ENCODE assay signal across 8 mouse cellular contexts in the genomic region with DNA sequence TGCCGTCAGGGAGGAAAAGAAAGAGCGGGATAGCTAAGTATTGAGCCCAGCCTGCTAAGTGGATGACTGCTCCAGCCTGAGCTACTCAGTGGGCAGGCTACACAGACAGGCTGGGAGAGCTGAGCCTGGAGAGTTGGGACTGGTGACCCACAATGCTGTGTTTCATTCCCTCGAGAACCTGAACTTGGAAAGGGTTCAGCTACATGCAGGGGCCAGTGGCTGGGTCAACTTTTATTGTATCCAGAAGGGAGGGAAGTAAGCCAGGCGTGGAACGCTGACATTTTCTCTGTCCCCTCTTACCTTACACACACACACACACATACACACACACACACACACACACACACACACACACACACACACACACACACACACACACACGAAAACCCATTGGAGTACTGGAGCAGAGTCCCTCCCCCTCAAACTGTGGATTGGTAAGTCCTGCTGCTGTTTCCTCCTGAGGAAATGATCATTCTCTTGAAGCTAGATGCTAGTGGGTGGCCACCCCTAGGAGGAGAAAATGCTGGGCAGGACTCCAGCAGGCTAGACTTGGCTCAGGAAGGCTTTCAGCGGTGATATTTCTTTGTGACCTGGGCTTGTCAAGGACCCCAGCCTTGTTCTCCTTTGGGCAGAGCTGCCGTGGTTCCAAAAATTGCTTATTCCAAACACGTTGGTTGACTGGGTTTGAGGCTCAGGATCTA. TPM values are rescaled to one million over a fixed set of nuclear protein-coding genes. Genes with fewer than 3 reads are reported as not detected.
DNase-seq lines count a peak whose midpoint lies in the region; ATAC-seq and TF ChIP-seq lines count a peak whose summit lies in the region.

No protein-coding gene starts in this region.

- peak overlapping the region; percentile 72 for H3K4me2 ChIP-seq in kidney, postnatal 0 days (ENCODE audit: low read length)

- peak overlapping the region; percentile 80 for H3K4me3 ChIP-seq in heart, embryonic 10.5 days
- H3K4me3 ChIP-seq in kidney, postnatal 0 days (replicated peaks; ENCODE audit: low read depth, low read length), result peak overlapping the region; percentile 61

- no peaks in the 10 kb centered on the region for H3K27me3 ChIP-seq in heart, embryonic 10.5 days (ENCODE audit: insufficient read depth, poor library complexity, severe bottlenecking)
- no peaks in the 10 kb centered on the region for H3K27me3 ChIP-seq in kidney, postnatal 0 days (ENCODE audit: insufficient read depth, low read length)

- H3K36me3 ChIP-seq in heart, embryonic 10.5 days, result peaks cover 4% of the 10 kb centered on the region; the same call in 1 of the 2 replicates
- H3K36me3 ChIP-seq in kidney, postnatal 0 days (ENCODE audit: insufficient read depth, low read length), result no peaks in the 10 kb centered on the region; the same call in 1 of the 2 replicates

- WGBS in heart, embryonic 10.5 days, result 35% methylated on average over 9 of the region's 9 CpGs
- WGBS in kidney, postnatal 0 days, result 2% methylated on average over 9 of the region's 9 CpGs

- peak; percentile 55 for ATAC-seq in kidney, postnatal 0 days (replicated peaks; ENCODE audit: low FRiP score, low read depth)
- ATAC-seq in CD4-positive, CD25-positive, alpha-beta regulatory T cell, adult 4 months, result no peak
- ATAC-seq in megakaryocyte-erythroid progenitor cell, adult 5-6 weeks (replicated peaks; ENCODE audit: low FRiP score, low TSS enrichment, poor library complexity, severe bottlenecking), result no peak

- H3K9ac ChIP-seq in kidney, postnatal 0 days (ENCODE audit: low read depth, low read length), result peak overlapping the region; percentile 53

- DNase-seq in 416B (ENCODE audit: low read depth), result peak; percentile 81
- peak; percentile 72 for DNase-seq in adrenal gland, adult 8-10 months
- no peak for DNase-seq in heart, embryonic 10.5 days (ENCODE audit: low spot score)
- DNase-seq in kidney, postnatal 0 days (ENCODE audit: low spot score), result peak; percentile 96
- peak; percentile 81 for DNase-seq in lung, postnatal 14 days
- DNase-seq in spleen, postnatal 14 days (ENCODE audit: low spot score in 2 of 2), result no peak

- H3K4me1 ChIP-seq in heart, embryonic 10.5 days, result peaks cover 53% of the 10 kb centered on the region
- peaks cover 34% of the 10 kb centered on the region for H3K4me1 ChIP-seq in kidney, postnatal 0 days (replicated peaks; ENCODE audit: insufficient read depth, low read length)

- peak; percentile 23; the same call in 1 of the 2 replicates for TF ChIP-seq CTCF in kidney, postnatal 0 days (IDR thresholded peaks at IDR 0.05; ENCODE audit: low read depth)

- H3K27ac ChIP-seq in heart, embryonic 10.5 days, result peak overlapping the region; percentile 89
- peak overlapping the region; percentile 91 for H3K27ac ChIP-seq in kidney, postnatal 0 days

- peaks cover 6% of the 10 kb centered on the region for H3K9me3 ChIP-seq in heart, embryonic 10.5 days
- H3K9me3 ChIP-seq in kidney, postnatal 0 days (replicated peaks; ENCODE audit: low read length), result no peaks in the 10 kb centered on the region

RNA-seq across cellular contexts. Expression of a gene that starts 2.8 kb away (rescaled TPM):
- 10 to 100 TPM; 26.4 to 53.3 (median 39.5) TPM for total RNA-seq in adrenal gland, adult 8-10 months (2022)
- polyA plus RNA-seq in heart, embryonic 10.5 days (2016; fragmentation: Nextera tagmentation; extraction: Ambion mirVana), result 76.9 and 78.6 TPM in 2 replicates
- 93.0 and 114 TPM in 2 replicates for polyA plus RNA-seq in kidney, postnatal 0 days (2015; fragmentation: Nextera tagmentation; extraction: Ambion mirVana)
- polyA plus RNA-seq in CD4-positive, CD25-positive, alpha-beta regulatory T cell, adult 4 months (2017; shearing (Covaris generic)), result 1 to 10 TPM in 1 of 2 experiments, under 1 TPM in 1; 0.16 to 1.1 TPM
- not detected in 2 replicates for total RNA-seq in megakaryocyte-erythroid progenitor cell, adult 5-6 weeks (2014; fragmentation: Nextera tagmentation)
- total RNA-seq in megakaryocyte-erythroid progenitor cell, adult 5-6 weeks (2017), result 0.38 and 2.3 TPM in 2 replicates

RNA-seq across cellular contexts. Expression of a gene that starts 21.5 kb away (rescaled TPM):
- total RNA-seq in adrenal gland, adult 8-10 months (2022), result 1 to 10 TPM; 1.7 to 8.1 (median 5.3) TPM
- polyA plus RNA-seq in heart, embryonic 10.5 days (2016; fragmentation: Nextera tagmentation; extraction: Ambion mirVana), result 2.6 and 4.0 TPM in 2 replicates
- 3.6 and 4.8 TPM in 2 replicates for polyA plus RNA-seq in kidney, postnatal 0 days (2015; fragmentation: Nextera tagmentation; extraction: Ambion mirVana)
- 10 to 100 TPM; 10.0 to 20.1 TPM for polyA plus RNA-seq in CD4-positive, CD25-positive, alpha-beta regulatory T cell, adult 4 months (2017; shearing (Covaris generic))
- total RNA-seq in megakaryocyte-erythroid progenitor cell, adult 5-6 weeks (2014; fragmentation: Nextera tagmentation), result not detected in 2 replicates
- total RNA-seq in megakaryocyte-erythroid progenitor cell, adult 5-6 weeks (2017), result 1.1 TPM in 1 of 2 replicates, not detected in the other

RNA-seq across cellular contexts. Expression of a gene that starts 29.1 kb away (rescaled TPM):
- 10 to 100 TPM; 61.4 to 94.4 (median 75.4) TPM for total RNA-seq in adrenal gland, adult 8-10 months (2022)
- polyA plus RNA-seq in heart, embryonic 10.5 days (2016; fragmentation: Nextera tagmentation; extraction: Ambion mirVana), result 65.2 and 70.9 TPM in 2 replicates
- 64.0 and 73.0 TPM in 2 replicates for polyA plus RNA-seq in kidney, postnatal 0 days (2015; fragmentation: Nextera tagmentation; extraction: Ambion mirVana)
- 100 to 1,000 TPM in 1 of 2 experiments, 10 to 100 TPM in 1; 62.2 to 115 TPM for polyA plus RNA-seq in CD4-positive, CD25-positive, alpha-beta regulatory T cell, adult 4 months (2017; shearing (Covaris generic))
- 24.1 and 32.0 TPM in 2 replicates for total RNA-seq in megakaryocyte-erythroid progenitor cell, adult 5-6 weeks (2014; fragmentation: Nextera tagmentation)
- total RNA-seq in megakaryocyte-erythroid progenitor cell, adult 5-6 weeks (2017), result 46.2 and 60.5 TPM in 2 replicates

RNA-seq across cellular contexts. Expression of a gene that starts 51.4 kb away (rescaled TPM):
- total RNA-seq in adrenal gland, adult 8-10 months (2022), result 1 to 10 TPM; 3.4 to 7.5 (median 5.5) TPM
- polyA plus RNA-seq in heart, embryonic 10.5 days (2016; fragmentation: Nextera tagmentation; extraction: Ambion mirVana), result 0.41 and 0.95 TPM in 2 replicates
- 0.83 and 0.99 TPM in 2 replicates for polyA plus RNA-seq in kidney, postnatal 0 days (2015; fragmentation: Nextera tagmentation; extraction: Ambion mirVana)
- polyA plus RNA-seq in CD4-positive, CD25-positive, alpha-beta regulatory T cell, adult 4 months (2017; shearing (Covaris generic)), result 10 to 100 TPM; 74.7 to 90.4 TPM
- total RNA-seq in megakaryocyte-erythroid progenitor cell, adult 5-6 weeks (2014; fragmentation: Nextera tagmentation), result 11.8 and 20.7 TPM in 2 replicates
- 18.7 and 28.7 TPM in 2 replicates for total RNA-seq in megakaryocyte-erythroid progenitor cell, adult 5-6 weeks (2017)

Comparison
In these comparisons a context has a peak if more than half of its experiments do, and no peak if none do; other contexts are left out.
1. DNase-seq: peak in 416B (single experiment), adrenal gland, adult 8-10 months (single experiment), kidney, postnatal 0 days (single experiment) and lung, postnatal 14 days (single experiment); none in heart, embryonic 10.5 days (single experiment) and spleen, postnatal 14 days (0 of 2).
2. RNA of a gene that starts 2.8 kb away (polyA plus RNA-seq): 93.0 to 114 TPM in kidney, postnatal 0 days and 76.9 to 78.6 TPM in heart, embryonic 10.5 days; 0.16 to 1.1 TPM in CD4-positive, CD25-positive, alpha-beta regulatory T cell, adult 4 months; every median in the first group is over 10 times any median in the second.